Mouse (Mus musculus) testis, postnatal 14 days (tissue): ENCODE measurements around the gene Lpar6.

Experiments used
- DNase-seq: peaks from one replicate; pipeline ENCODE4 v3.0.0; 2021; ENCODE audit warnings: low spot score

Gene Lpar6

DNA sequence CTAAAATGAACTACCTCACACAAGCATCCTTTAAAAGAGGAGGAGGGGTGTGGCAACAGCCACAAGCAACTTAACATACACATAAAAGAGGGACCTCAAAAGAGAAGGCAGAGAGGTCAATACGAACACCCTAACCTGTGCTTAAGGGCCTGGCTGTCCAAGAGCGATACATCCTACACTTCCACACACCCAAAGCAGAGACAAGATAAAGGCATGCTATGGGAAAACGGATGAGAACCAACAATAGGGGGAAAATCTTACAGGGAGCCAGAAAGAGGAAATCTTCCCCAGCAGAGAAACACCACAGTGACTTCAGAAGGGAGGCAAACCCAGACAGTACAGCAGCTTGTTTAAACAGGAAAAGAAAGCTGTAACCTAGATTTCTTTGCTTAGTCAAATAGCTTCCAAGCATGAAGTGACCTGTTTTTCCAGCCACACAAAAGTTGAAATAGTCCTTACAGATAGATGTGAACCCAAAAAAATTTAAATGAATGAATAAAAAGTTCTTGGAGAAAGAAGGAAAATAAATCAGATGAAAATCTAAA lies 17.8 kb downstream of the Lpar6 start:
- DNase-seq, result no peak

DNA sequence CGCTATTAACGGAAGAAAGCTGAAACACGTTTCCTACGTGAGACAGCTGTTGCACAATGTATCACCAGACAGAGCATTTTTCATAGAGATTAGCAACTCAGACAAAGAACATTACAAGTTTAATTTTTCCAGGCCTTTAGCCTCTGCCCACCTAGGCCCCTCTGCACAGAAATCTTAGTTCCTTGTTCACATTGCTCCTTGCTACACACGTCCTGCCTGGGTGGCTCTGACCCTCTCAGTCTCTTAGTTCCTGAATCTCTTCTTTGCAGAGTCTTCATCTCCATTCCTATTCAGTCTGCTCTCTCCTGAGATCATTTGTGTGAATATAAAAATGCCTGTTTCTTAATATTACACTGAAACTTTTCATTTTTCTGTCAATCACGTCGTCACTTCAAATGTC lies 19.7 kb downstream of the Lpar6 start:
- no peak for DNase-seq

DNA sequence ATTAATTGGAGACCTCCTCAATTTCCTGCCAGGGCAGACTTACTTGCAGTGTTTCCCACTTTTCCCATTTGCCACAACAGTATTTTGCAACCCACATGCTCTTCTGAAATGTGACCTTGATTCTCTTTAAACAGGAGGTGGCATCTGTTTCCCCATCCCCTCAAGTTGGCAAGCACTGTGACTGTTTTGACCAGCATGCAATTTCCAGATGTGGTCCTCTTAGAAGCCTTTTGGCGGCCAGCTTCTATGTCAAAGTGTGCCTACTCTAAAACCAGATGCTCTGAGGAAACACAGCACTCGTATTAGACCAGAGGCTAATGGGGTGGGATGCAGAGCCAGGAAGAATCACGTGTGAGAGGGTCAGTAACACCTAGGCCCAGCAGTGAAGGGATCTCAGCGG lies 20.5 kb downstream of the Lpar6 start:
- no peak for DNase-seq

DNA sequence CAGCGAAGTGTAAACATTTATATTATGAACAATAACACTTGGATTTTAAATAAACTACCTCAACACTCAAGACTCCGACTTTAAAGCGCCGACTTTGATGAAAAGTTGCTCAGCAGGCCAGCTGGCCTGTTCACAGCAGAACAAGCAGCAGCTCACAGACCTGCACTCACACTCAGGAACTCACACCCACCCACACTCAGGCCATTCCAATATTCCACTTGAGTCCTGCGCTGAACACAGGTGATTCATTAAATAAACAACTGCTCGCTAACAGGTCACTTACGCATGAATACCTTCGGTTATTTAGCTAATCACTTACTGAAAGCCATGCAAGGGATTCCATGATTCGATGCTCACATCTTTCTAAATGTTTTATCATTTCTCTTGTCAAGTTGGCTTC lies 24.5 kb downstream of the Lpar6 start:
- DNase-seq, result no peak

DNA sequence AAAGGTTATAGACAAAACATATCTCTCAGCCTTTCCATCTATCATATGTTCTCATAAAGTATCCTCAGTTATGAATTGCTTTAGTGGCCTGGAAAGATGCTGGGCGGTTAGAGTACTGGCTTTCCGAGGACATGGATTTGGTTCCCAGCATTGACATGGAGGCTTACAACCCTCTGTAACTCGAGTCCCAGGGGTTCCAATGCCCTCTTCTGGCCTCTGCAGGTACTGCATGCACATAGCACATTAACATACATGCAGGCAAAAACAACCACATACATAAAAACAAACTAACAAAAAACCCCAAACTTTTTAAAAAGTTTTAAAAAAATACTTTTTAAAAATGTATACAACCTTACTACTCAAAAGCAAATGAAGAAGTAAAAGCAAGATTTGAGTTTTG lies 28.5 kb downstream of the Lpar6 start:
- DNase-seq, result no peak

DNA sequence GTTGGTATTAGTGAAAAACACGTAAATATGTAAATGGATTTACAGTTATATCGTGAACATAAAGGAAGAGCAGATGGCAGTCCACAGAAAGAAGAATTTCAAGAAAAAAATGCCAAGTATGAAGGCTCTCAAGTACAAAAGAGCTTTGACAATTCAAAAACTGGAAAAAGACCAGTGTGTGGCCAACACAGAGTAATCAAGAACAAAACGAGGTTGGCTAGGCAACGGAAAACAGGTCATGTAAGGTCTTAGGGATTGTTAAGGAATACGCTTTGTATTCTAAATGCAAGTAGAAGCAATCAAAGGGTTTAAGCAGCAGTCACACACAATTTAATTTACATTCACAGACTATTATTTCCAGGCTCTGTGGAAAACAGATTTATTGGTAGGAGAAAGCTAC lies 34.1 kb downstream of the Lpar6 start:
- no peak for DNase-seq

DNA sequence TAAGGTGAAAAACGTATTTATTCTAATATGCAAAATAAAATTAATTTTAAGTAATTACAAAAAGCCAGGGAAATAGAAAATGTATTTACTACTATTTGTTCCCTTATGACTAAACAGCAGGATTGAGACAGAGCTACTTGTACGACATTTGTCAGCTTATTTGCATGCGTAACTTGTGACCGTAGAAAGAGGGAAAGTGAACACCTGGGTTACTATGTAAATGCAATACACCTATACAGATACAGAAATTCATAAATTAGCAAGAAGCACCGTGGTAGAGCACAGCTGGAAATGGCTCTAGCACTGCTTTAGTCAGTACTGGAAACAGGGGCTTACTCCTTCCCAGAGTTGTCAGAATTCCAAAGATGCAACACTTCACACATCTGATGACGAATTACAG lies 41.4 kb downstream of the Lpar6 start:
- DNase-seq, result no peak

DNA sequence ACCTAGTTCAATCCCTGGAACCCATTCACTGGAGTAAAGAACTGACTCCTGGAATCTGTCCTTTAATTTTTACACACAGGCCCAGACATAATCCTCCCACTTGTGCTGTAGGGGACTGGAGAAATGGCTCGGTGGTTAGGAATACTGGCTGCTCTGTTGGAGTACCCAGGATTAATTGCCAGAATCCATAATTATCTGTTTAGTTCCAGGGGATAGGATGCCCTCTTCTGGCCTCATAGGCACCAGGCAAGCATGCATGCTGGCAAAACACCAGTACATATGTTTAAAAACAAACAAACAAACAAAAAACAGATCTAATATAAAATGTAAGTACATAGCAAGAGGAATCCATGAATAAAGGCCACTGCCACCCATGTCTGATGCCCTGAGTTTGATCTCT lies 43.3 kb downstream of the Lpar6 start:
- no peak for DNase-seq

DNA sequence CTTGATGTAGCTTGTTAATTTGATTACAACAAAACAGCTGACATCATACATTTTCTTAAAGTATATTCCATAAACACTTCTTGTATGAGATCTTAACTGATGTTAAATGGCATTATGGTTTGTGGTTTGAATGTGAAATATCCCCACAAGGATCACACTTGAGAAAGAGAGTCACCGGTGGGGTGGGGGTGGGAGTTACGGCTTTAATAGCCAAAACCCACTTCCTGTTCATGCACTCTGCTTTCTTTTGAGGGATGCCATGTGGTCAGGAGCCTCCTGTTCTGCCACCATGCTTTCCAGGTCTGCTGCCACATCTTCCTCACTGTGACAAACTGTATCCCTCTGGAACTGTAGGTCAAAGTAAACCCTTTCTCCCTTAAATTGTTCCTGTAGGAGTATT lies 52.2 kb downstream of the Lpar6 start:
- DNase-seq, result no peak

DNA sequence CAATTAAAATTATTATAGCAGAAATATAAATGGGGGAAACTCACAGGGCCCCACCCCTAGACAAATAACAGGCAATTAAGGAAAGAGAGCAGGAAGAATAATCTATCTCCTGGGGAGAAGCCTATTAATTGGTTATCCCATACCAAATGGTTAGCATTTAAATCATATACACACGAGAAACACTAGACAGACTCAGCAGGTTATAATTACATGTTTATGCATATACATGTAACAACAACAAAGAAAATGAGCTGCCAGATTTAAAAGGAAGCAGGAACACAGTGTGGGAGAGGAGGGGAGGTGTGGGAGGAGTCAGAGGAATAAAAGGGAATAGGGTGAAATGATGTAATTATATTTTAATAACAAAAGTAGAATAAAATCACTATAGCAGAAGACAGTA lies 54.7 kb downstream of the Lpar6 start:
- DNase-seq, result no peak
